Mouse (Mus musculus): ENCODE data around the gene Ptf1a.
A peak's percentile ranks its signal among the peaks of the same experiment; 100 is the strongest.

GRCm38 (mm10) chr2:19431186-19431585 lies 14.3 kb upstream of the Ptf1a start:
- TF ChIP-seq POLR2A (IDR thresholded peaks at IDR 0.05; ENCODE audit: low read depth, low read length) (no peak), CTCF (conservative IDR thresholded peaks at IDR 0.05 in 1 of 2, IDR thresholded peaks at IDR 0.05 in 1 of 2; ENCODE audit: low read depth in 2 of 2, low read length in 2 of 2) (peak in 1 of 2 experiments; percentile 46; a peak in 2 of 4 replicates), EP300 (IDR thresholded peaks at IDR 0.05; ENCODE audit: low read length) (no peak), IRF4 (IDR thresholded peaks at IDR 0.05; ENCODE audit: low read depth, low read length) (no peak), RCOR1 (conservative IDR thresholded peaks at IDR 0.05; ENCODE audit: low read depth, low read length) (no peak), ZMIZ1 (IDR thresholded peaks at IDR 0.05; ENCODE audit: low read depth, low read length) (no peak), E2F4 (IDR thresholded peaks at IDR 0.05; ENCODE audit: insufficient replicate concordance, low read depth, low read length) (no peak), UBTF (IDR thresholded peaks at IDR 0.05; ENCODE audit: low read depth, low read length) (no peak), ZKSCAN1 (IDR thresholded peaks at IDR 0.05; ENCODE audit: borderline replicate concordance, low read depth, low read length) (no peak), JUN (IDR thresholded peaks at IDR 0.05; ENCODE audit: insufficient read depth, low read depth, low read length) (no peak), KAT2A (IDR thresholded peaks at IDR 0.05; ENCODE audit: insufficient replicate concordance, low read length) (no peak)
